Mouse (Mus musculus) thymus, adult 2 months (tissue): Measurements from ENCODE around the gene Wnt10b. TPM values are rescaled to one million over a fixed set of nuclear protein-coding genes. Genes with fewer than 3 reads are reported as not detected.

Source experiments
- DNase-seq: peaks from one replicate; pipeline ENCODE4 v3.0.0; 2021
- H3K27ac ChIP-seq: fragments of 200-500 bp; 2 replicates; pipeline ENCODE4 v1.5.1; 2012; ENCODE audit warnings: low read length, control low read depth; ENCODE audit not compliant: control insufficient read depth, insufficient read depth
- H3K27me3 ChIP-seq: fragments of 200-500 bp; 2 replicates; pipeline ENCODE4 v1.6.1; 2012; ENCODE audit warnings: mild to moderate bottlenecking, low read length, moderate library complexity, mixed read lengths; ENCODE audit not compliant: control insufficient read depth, insufficient read depth
- H3K36me3 ChIP-seq: fragments of 200-500 bp; 2 replicates; pipeline ENCODE4 v1.6.1; 2012; ENCODE audit warnings: mild to moderate bottlenecking, low read length, moderate library complexity; ENCODE audit not compliant: control insufficient read depth, insufficient read depth
- H3K4me1 ChIP-seq: fragments of 200-500 bp; replicated peaks from 2 replicates; pipeline ENCODE4 v1.6.1; 2012; ENCODE audit warnings: low read length; ENCODE audit not compliant: control insufficient read depth, insufficient read depth
- H3K4me3 ChIP-seq: fragments of 200-500 bp; 2 replicates; pipeline ENCODE4 v1.5.1; 2012; ENCODE audit warnings: mild to moderate bottlenecking, low read length, control low read depth, moderate library complexity; ENCODE audit not compliant: control insufficient read depth, insufficient read depth
- CTCF ChIP-seq: fragments of 200-500 bp; IDR thresholded peaks from 2 replicates; pipeline ENCODE4 v1.5.1; 2012; ENCODE audit warnings: mild to moderate bottlenecking, control low read depth, low read length, moderate library complexity, borderline replicate concordance; ENCODE audit not compliant: control insufficient read depth, poor library complexity, insufficient read depth; ENCODE audit errors: extremely low read depth
- POLR2A ChIP-seq: fragments of 200-500 bp; IDR thresholded peaks from 2 replicates; pipeline ENCODE4 v1.6.1; 2012; ENCODE audit warnings: mild to moderate bottlenecking, low read length, control low read depth, moderate library complexity; ENCODE audit not compliant: control insufficient read depth, poor library complexity, insufficient read depth; ENCODE audit errors: extremely low read depth
- WGBS: fragments of 180-500 bp; shearing (Covaris S2); methylation state at CpG from one replicate; pipeline ENCODE4 v1.1.7; 2018; 5-methylcytosine and 5-hydroxymethylcytosine counted together
- polyA plus RNA-seq: library from polyadenylated mRNA; depleted of rRNA; stranded (reverse); fragments of >200 nt; gene quantifications from 2 replicates; pipeline ENCODE4 v1.2.3, GENCODE M21; 2012

The Wnt10b gene
- polyA plus RNA-seq, 1 experiment = 3.9 TPM

DNA sequence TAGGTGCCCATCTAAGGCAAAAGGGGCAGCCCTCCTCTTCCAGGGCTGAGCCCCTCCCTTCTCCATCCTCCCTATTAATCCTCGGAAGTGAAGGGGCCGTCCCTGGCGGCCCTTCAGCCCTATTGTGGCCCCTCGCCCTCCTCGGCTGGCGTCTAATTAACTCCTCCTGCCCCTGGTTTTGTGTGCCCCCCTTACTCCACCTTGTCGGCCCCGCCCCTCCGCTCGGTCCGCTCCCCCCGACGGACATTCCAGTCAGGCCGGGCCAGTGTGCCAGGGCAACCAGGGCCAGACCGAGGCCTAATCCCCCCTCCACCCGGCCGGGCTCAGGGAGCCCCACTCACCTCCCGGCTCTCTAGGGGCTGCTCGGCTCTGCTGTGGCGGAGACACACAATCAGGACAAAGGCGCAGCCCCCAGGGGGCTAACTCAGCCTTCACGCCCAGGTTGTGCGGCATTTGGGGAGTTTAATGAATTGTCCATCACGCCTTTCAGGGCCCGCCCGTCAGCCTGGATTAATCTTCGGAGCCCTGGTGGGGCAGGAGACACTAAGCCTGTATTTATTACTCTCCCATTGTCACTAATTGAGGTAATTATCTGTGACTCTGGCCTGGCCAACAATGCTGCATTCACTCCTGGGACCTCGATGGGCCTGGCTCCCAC, 20.0 kb upstream of the Wnt10b start:
- H3K4me3 ChIP-seq = no peak overlapping the region
- H3K36me3 ChIP-seq = no peaks in the 10 kb centered on the region
- no peak overlapping the region for H3K27ac ChIP-seq
- H3K4me1 ChIP-seq = peaks cover under 1% of the 10 kb centered on the region; the same call in 1 of the 2 replicates
- peaks cover 31% of the 10 kb centered on the region for H3K27me3 ChIP-seq
- 34% methylated on average over 28 of the region's 28 CpGs for WGBS
- TF ChIP-seq POLR2A (no peak), CTCF (no peak)
- DNase-seq = no peak

DNA sequence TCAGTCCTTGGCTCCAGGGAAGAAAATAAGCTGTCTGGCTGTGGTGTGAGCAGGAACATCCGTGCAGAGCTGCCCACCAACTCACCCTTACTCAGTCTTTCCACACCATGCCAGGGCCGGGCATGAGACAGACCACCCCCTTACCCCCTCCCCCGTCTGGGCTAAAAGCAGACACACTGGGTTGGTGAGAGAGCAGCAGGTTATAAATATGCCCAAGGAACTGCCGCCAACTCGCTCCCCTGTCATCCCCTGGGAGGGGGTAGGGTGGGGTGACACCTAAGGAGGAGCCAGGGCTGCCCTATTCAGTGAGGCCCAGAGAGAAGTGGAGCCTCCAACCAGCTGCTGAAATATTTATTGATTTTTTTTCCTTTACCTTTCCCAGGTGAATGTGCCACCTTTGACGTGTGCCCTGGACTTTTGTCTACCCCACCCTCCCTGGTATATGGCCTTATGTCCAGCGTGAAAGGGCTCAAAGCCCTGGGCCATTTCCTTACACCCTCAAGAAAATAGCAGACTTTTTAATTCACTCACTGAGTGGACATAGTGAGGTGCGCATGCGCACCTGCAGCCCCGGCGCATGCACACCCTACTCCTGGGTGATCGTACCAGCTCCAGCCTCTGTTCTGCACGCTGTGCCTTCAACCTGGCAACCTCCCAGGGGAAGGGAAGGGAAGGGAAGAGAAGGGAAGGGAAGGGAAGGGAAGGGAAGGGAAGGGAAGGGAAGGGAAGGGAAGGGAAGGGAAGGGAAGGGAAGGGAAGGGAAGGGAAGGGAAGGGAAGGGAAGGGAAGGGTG, 19.0 kb upstream of the Wnt10b start:
- no peak for TF ChIP-seq CTCF
- no peak for TF ChIP-seq POLR2A
- no peaks in the 10 kb centered on the region for H3K36me3 ChIP-seq
- peaks cover 8% of the 10 kb centered on the region; the same call in 1 of the 2 replicates for H3K4me1 ChIP-seq
- H3K27me3 ChIP-seq = peaks cover 37% of the 10 kb centered on the region
- no peak overlapping the region for H3K4me3 ChIP-seq
- DNase-seq = no peak
- no peak overlapping the region for H3K27ac ChIP-seq
- 16% methylated on average over 13 of the region's 13 CpGs for WGBS

DNA sequence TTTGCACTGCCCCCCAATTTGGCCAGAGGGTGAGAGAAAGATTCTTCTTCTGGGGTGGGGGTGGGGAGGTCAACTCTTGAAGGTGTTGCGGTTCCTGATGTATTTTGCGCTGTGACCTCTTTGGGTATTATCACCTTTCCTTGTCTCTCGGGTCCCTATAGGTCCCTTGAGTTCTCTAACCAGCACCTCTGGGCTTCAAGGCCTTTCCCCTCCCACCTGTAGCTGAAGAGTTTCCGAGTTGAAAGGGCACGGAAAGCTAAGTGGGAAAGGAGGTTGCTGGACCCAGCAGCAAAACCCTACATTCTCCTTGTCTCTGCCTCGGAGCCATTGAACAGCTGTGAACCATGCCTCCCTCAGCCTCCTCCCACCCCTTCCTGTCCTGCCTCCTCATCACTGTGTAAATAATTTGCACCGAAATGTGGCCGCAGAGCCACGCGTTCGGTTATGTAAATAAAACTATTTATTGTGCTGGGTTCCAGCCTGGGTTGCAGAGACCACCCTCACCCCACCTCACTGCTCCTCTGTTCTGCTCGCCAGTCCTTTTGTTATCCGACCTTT, 15.3 kb upstream of the Wnt10b start:
- Histone ChIP-seq H3K27ac (no peak overlapping the region), H3K4me1 (peaks cover 15% of the 10 kb centered on the region; the same call in 1 of the 2 replicates), H3K36me3 (no peaks in the 10 kb centered on the region), H3K27me3 (peaks cover 54% of the 10 kb centered on the region), H3K4me3 (no peak overlapping the region)
- no peak for TF ChIP-seq CTCF
- TF ChIP-seq POLR2A = no peak
- no peak for DNase-seq
- 7% methylated on average over 13 of the region's 13 CpGs for WGBS

DNA sequence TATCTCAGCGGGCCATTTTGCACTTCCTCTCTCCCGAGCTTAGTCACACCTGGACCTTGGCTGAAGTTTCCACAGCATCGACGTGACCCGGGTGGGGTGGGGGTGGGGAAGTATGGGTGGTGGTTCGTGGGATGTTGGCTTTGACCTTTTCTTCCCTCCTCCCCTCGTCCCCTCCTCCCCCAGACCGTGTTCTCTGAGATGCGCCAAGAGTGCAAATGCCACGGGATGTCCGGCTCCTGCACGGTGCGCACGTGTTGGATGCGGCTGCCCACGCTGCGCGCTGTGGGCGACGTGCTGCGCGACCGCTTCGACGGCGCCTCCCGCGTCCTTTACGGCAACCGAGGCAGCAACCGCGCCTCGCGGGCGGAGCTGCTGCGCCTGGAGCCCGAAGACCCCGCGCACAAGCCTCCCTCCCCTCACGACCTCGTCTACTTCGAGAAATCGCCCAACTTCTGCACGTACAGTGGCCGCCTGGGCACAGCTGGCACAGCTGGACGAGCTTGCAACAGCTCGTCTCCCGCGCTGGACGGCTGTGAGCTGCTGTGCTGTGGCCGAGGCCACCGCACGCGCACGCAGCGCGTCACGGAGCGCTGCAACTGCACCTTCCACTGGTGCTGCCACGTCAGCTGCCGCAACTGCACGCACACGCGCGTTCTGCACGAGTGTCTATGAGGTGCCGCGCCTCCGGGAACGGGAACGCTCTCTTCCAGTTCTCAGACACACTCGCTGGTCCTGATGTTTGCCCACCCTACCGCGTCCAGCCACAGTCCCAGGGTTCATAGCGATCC, 14.5 kb upstream of the Wnt10b start:
- peaks cover 15% of the 10 kb centered on the region; the same call in 1 of the 2 replicates for H3K4me1 ChIP-seq
- H3K36me3 ChIP-seq = no peaks in the 10 kb centered on the region
- H3K27me3 ChIP-seq = peaks cover 52% of the 10 kb centered on the region
- 5% methylated on average over 75 of the region's 75 CpGs for WGBS
- no peak overlapping the region for H3K27ac ChIP-seq
- TF ChIP-seq POLR2A (no peak), CTCF (no peak)
- no peak for DNase-seq
- no peak overlapping the region for H3K4me3 ChIP-seq

DNA sequence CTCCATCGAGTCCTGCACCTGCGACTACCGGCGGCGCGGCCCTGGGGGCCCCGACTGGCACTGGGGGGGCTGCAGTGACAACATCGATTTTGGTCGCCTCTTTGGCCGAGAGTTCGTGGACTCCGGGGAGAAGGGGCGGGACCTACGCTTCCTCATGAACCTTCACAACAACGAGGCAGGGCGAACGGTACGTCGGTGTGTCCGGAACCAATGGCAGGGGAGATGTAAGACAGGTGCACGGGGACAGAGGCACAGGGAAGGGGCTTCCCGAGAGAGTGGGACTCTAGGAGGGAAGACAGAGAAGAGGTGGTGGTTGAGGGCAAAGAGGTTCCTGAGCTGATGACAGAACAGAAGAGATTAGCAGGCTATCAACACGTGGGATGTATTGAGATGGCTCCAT, 13.8 kb upstream of the Wnt10b start:
- WGBS = 4% methylated on average over 23 of the region's 23 CpGs
- DNase-seq = no peak
- no peak for TF ChIP-seq CTCF
- TF ChIP-seq POLR2A = no peak
- Histone ChIP-seq H3K4me3 (no peak overlapping the region), H3K36me3 (no peaks in the 10 kb centered on the region), H3K27me3 (peaks cover 48% of the 10 kb centered on the region), H3K4me1 (peaks cover 15% of the 10 kb centered on the region; the same call in 1 of the 2 replicates), H3K27ac (no peak overlapping the region)

DNA sequence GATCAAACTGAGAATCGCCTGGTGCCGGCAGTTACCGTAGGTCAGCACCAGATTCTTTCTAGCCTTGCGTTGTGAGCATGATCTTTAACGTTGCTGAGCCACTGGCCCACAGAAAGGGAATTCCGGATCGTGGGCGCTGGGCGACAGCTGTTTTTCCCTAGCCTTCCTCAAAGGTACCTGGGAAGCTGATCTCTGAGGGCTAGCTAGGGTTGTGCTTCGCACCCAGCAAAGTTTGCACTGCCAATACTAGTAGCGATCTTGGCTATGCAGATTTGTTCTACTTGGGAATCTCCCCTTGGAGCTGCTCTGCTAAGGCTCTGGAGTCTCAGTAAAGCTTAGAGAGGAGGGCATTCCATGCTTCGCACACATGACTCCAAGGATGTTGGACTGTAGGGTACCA, 13.3 kb upstream of the Wnt10b start:
- Histone ChIP-seq H3K27me3 (peaks cover 43% of the 10 kb centered on the region), H3K36me3 (no peaks in the 10 kb centered on the region), H3K4me3 (no peak overlapping the region), H3K27ac (no peak overlapping the region), H3K4me1 (peaks cover 15% of the 10 kb centered on the region; the same call in 1 of the 2 replicates)
- no peak for TF ChIP-seq POLR2A
- TF ChIP-seq CTCF = no peak
- DNase-seq = no peak
- 3% methylated on average over 12 of the region's 12 CpGs for whole genome bisulfite sequencing
